Mouse (Mus musculus): ENCODE measurements around the gene 1700019D03Rik. TPM values are rescaled to one million over a fixed set of nuclear protein-coding genes. Genes with fewer than 3 reads are reported as not detected.

The 1700019D03Rik gene
- total and polyA plus RNA-seq, 3 experiments = not detected

GRCm38 (mm10) chr1:53032550-53032949 lies 12.6 kb upstream of the 1700019D03Rik start:
- Histone ChIP-seq H3K79me2 (ENCODE audit: control insufficient read depth, insufficient read depth, low read length, poor library complexity) (no peaks in the 10 kb centered on the region), H3K9me3 (replicated peaks; ENCODE audit: insufficient read depth, low read length) (no peaks in the 10 kb centered on the region), H3K9ac (ENCODE audit: control insufficient read depth, low read depth, low read length, poor library complexity, severe bottlenecking) (no peak overlapping the region), H3K4me3 (ENCODE audit: control insufficient read depth in 1 of 2, insufficient read depth in 1 of 2, low read depth in 2 of 2, low read length in 2 of 2) (no peak overlapping the region), H3K36me3 (ENCODE audit: control insufficient read depth in 1 of 2, insufficient read depth in 2 of 2, low read length in 2 of 2) (no peaks in the 10 kb centered on the region), H3K27ac (ENCODE audit: control insufficient read depth, low read depth, low read length) (no peak overlapping the region), H3K4me1 (ENCODE audit: control insufficient read depth in 1 of 2, insufficient read depth in 2 of 2, low read length in 2 of 2) (no peaks in the 10 kb centered on the region), H3K27me3 (ENCODE audit: control insufficient read depth in 1 of 2, insufficient read depth in 2 of 2, low read length in 2 of 2) (peaks cover 5% of the 10 kb centered on the region in 2 experiments; a peak in 3 of 4 replicates)
- peak; percentile 50 for DNase-seq (ENCODE audit: low read depth, low spot score)
- TF ChIP-seq UBTF (IDR thresholded peaks at IDR 0.05; ENCODE audit: borderline replicate concordance, insufficient read depth, low read depth, low read length) (no peak), SMC3 (IDR thresholded peaks at IDR 0.05; ENCODE audit: low read depth, low read length) (peak; percentile 50), MYB (IDR thresholded peaks at IDR 0.05; ENCODE audit: low read depth, low read length) (no peak), CTCF (IDR thresholded peaks at IDR 0.05 in 2 of 3, conservative IDR thresholded peaks at IDR 0.05 in 1 of 3; ENCODE audit: control insufficient read depth in 1 of 3, insufficient read depth in 1 of 3, low read depth in 2 of 3, low read length in 3 of 3, poor library complexity in 1 of 3, severe bottlenecking in 1 of 3) (peak in 2 of 3 experiments; percentile 33 to 57; a peak in 3 of 6 replicates), ZC3H11A (IDR thresholded peaks at IDR 0.05; ENCODE audit: low read depth, low read length) (0 out of 2 replicates have a peak, but pooled peaks have one; percentile 29), RAD21 (IDR thresholded peaks at IDR 0.05; ENCODE audit: low read depth, low read length) (peak; percentile 63)

DNA sequence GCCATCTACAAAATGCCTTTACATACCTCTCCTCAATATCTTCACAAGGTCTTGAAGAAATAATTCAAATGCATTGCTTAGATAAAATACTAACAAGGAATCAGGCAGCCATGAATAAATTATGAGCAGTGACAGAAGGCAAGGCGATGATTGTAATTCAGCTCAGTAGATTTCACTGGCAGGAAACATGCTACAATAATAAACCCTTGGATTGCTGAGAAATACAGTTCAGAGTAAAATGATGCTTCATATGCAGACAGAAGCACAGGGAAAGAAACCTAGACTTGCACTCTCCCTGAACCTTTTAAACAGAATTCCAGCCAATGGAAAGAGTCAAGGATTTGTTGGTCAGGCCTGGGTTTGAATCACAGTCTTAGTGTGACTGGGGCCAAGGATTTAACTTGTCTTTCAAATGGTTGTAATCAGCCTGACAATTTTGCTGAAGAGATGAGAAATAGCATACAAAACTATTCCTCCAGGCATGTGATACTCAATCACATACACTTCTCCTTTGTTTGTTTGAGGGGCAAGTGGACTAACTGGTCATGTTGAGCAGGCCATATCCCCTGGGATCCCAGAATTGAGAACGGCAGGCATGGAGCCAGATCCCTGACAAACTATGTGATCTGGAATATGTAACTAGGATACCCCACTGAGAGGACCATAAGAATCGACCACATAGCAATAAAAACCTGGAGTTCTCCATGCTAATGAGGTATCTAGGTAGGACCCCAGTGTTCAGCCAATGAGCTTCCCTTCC lies 1.1 kb downstream of the 1700019D03Rik start:
- Histone ChIP-seq H3K27ac (ENCODE audit: control insufficient read depth, low read depth, low read length) (no peak overlapping the region), H3K79me2 (ENCODE audit: control insufficient read depth, insufficient read depth, low read length, poor library complexity) (no peaks in the 10 kb centered on the region), H3K9ac (ENCODE audit: control insufficient read depth, low read depth, low read length, poor library complexity, severe bottlenecking) (no peak overlapping the region), H3K4me3 (ENCODE audit: control insufficient read depth in 1 of 2, insufficient read depth in 1 of 2, low read depth in 2 of 2, low read length in 2 of 2) (no peak overlapping the region), H3K36me3 (ENCODE audit: control insufficient read depth in 1 of 2, insufficient read depth in 2 of 2, low read length in 2 of 2) (no peaks in the 10 kb centered on the region), H3K9me3 (replicated peaks; ENCODE audit: insufficient read depth, low read length) (no peaks in the 10 kb centered on the region), H3K27me3 (ENCODE audit: control insufficient read depth in 1 of 2, insufficient read depth in 2 of 2, low read length in 2 of 2) (peaks cover 0 to 4% of the 10 kb centered on the region in 2 experiments; a peak in 3 of 4 replicates), H3K4me1 (ENCODE audit: control insufficient read depth in 1 of 2, insufficient read depth in 2 of 2, low read length in 2 of 2) (no peaks in the 10 kb centered on the region)
- no peak for DNase-seq (ENCODE audit: low read depth, low spot score)
- TF ChIP-seq MYB (IDR thresholded peaks at IDR 0.05; ENCODE audit: low read depth, low read length) (no peak), NELFE (IDR thresholded peaks at IDR 0.05; ENCODE audit: low read depth, low read length) (no peak), GATA1 (IDR thresholded peaks at IDR 0.05; ENCODE audit: low read depth, low read length) (no peak), BHLHE40 (IDR thresholded peaks at IDR 0.05; ENCODE audit: borderline replicate concordance, low read depth, low read length) (no peak), POLR2AphosphoS5 (IDR thresholded peaks at IDR 0.05; ENCODE audit: borderline replicate concordance, low read depth, low read length) (no peak), NRF1 (IDR thresholded peaks at IDR 0.05; ENCODE audit: insufficient read depth, low read depth, low read length, poor library complexity, severe bottlenecking) (no peak), GABPA (IDR thresholded peaks at IDR 0.05; ENCODE audit: low read depth, low read length) (no peak), ETS1 (IDR thresholded peaks at IDR 0.05; ENCODE audit: low read depth, low read length) (no peak), RCOR1 (IDR thresholded peaks at IDR 0.05; ENCODE audit: low read depth, low read length) (no peak), POLR2A (IDR thresholded peaks at IDR 0.05; ENCODE audit: control insufficient read depth in 1 of 2, insufficient read depth in 1 of 2, low read depth in 1 of 2, low read length in 2 of 2, poor library complexity in 1 of 2) (no peak), EP300 (IDR thresholded peaks at IDR 0.05; ENCODE audit: low read depth in 1 of 2, low read length in 2 of 2) (no peak), MAFK (IDR thresholded peaks at IDR 0.05; ENCODE audit: borderline replicate concordance, low read depth, low read length) (no peak), RAD21 (IDR thresholded peaks at IDR 0.05; ENCODE audit: low read depth, low read length) (no peak)
